Mouse (Mus musculus) embryonic facial prominence, embryonic 15.5 days (tissue): ENCODE measurements around the gene Cux1. TPM values are rescaled to one million over a fixed set of nuclear protein-coding genes. Genes with fewer than 3 reads are reported as not detected.
A peak's percentile ranks its signal among the peaks of the same experiment; 100 is the strongest.

Experiments
- ATAC-seq: fragments of 200-750 bp; cut with Nextera tagmentation; 2 replicates; pipeline ENCODE4 v1.8.0; 2017; ENCODE audit warnings: low read depth, moderate TSS enrichment; ENCODE audit not compliant: insufficient number of reproducible peaks, low FRiP score, low TSS enrichment
- H3K27ac ChIP-seq: fragments of 300-500 bp; sonication (generic); replicated peaks from 2 replicates; pipeline ENCODE4 v1.5.1; 2015; ENCODE audit warnings: mild to moderate bottlenecking, inconsistent platforms
- H3K27me3 ChIP-seq: fragments of 300-500 bp; sonication (generic); 2 replicates; pipeline ENCODE4 v1.6.1; 2015; ENCODE audit warnings: inconsistent platforms
- H3K36me3 ChIP-seq: fragments of 300-500 bp; sonication (generic); 2 replicates; pipeline ENCODE4 v1.6.1; 2015; ENCODE audit warnings: mild to moderate bottlenecking, inconsistent platforms
- H3K4me1 ChIP-seq: fragments of 300-500 bp; sonication (generic); 2 replicates; pipeline ENCODE4 v1.6.1; 2015; ENCODE audit warnings: inconsistent platforms
- H3K4me2 ChIP-seq: fragments of 300-500 bp; sonication (generic); replicated peaks from 2 replicates; pipeline ENCODE4 v1.6.1; 2015; ENCODE audit warnings: mild to moderate bottlenecking, inconsistent platforms
- H3K4me3 ChIP-seq: fragments of 300-500 bp; sonication (generic); replicated peaks from 2 replicates; pipeline ENCODE4 v1.5.1; 2015; ENCODE audit warnings: mild to moderate bottlenecking, inconsistent platforms
- H3K9ac ChIP-seq: fragments of 300-500 bp; sonication (generic); 2 replicates; pipeline ENCODE4 v1.6.1; 2015; ENCODE audit warnings: inconsistent platforms
- H3K9me3 ChIP-seq: fragments of 300-500 bp; sonication (generic); replicated peaks from 2 replicates; pipeline ENCODE4 v1.6.1; 2016; ENCODE audit warnings: inconsistent platforms
- WGBS: fragments of 180-500 bp; shearing (Covaris S2); methylation state at CpG from one replicate; pipeline ENCODE4 v1.1.7; 2015; 5-methylcytosine and 5-hydroxymethylcytosine counted together
- polyA plus RNA-seq: library from polyadenylated mRNA; unstranded; fragments of >200 nt; fragmentation: Nextera tagmentation; extraction: Ambion mirVana; gene quantifications from 2 replicates; pipeline ENCODE4 v1.2.1, GENCODE M21; 2015

The Cux1 gene
- polyA plus RNA-seq, 1 experiment from 2014 or later = 78.0 TPM

DNA sequence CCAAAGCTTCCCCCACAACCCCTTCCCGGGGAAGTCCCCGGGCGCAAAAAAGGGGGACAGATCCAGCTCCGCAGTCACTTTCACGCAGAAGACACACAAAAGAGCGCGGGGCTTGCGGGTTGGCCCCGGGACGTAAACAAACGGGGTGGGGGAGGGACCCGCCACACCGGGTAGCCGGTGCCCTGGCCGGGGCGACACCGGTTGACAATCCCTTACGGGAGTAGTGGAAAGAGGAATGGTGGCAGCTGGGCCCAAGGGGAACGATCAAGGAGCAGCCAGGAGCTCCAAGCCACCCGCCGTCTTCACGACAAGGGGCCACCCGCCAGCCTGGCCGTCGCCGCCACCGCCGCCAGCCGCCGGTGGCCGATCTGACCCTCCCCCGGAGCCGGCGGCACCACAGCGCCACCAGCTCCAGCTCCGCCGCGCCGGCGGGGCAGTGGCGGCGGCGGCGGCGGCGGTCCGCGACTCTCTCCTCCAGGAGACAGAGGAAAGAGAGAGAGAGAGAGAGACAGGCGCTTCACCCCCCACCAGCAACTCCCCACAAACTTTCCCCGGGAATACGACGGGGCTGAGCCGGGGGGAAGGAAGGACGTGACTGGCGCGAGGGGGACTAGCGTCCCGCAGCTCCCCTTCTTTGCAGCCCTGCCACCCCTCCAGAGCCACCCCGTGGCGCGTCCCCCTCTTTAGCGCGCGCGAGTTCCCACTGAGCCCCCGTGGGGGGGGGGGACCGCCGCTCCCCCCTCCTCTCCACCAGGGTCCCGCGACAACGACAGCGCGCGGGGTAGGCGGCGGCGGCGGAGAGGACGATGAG is 1.1 kb downstream of the Cux1 start:
- peak; percentile 20; the same call in 1 of the 2 replicates for ATAC-seq
- Histone ChIP-seq H3K4me2 (peak overlapping the region; percentile 99), H3K9me3 (no peaks in the 10 kb centered on the region), H3K9ac (peak overlapping the region; percentile 79), H3K27me3 (peaks cover 31% of the 10 kb centered on the region), H3K27ac (peak overlapping the region; percentile 85), H3K4me1 (peaks cover 33% of the 10 kb centered on the region), H3K4me3 (peak overlapping the region; percentile 93), H3K36me3 (no peaks in the 10 kb centered on the region)
- WGBS = under 1% methylated on average over 57 of the region's 79 CpGs

DNA sequence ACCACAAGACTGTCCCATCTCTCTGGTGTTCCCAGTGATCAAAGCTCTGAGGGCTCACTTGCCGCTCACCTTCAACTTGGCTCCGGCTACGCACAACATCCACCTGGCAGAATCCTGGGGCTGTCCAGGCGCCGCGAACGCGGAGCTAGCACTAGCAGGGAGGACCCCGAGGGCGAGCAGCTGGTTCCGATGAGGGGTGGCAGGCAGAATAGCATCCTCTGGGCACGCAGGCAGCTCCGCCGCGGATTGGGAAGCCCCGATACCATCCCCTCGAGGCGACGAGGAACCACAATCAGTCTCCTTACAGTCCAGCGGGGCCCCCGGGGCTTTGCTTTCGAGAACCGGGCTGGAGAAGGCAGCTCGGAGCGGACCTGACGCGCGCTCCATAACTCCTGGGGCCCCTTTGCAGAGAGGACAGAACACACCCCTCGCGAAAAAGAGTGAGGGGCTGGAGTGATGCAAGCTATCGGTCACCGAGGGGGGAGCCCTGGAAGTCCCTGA is 1.9 kb downstream of the Cux1 start:
- Histone ChIP-seq H3K9ac (peak overlapping the region; percentile 79), H3K4me2 (peak overlapping the region; percentile 99), H3K27me3 (peaks cover 24% of the 10 kb centered on the region), H3K4me1 (peaks cover 33% of the 10 kb centered on the region), H3K36me3 (no peaks in the 10 kb centered on the region), H3K9me3 (no peaks in the 10 kb centered on the region), H3K27ac (peak overlapping the region; percentile 85; the same call in 1 of the 2 replicates), H3K4me3 (peak overlapping the region; percentile 93)
- 2% methylated on average over 32 of the region's 32 CpGs for WGBS
- ATAC-seq = no peak

DNA sequence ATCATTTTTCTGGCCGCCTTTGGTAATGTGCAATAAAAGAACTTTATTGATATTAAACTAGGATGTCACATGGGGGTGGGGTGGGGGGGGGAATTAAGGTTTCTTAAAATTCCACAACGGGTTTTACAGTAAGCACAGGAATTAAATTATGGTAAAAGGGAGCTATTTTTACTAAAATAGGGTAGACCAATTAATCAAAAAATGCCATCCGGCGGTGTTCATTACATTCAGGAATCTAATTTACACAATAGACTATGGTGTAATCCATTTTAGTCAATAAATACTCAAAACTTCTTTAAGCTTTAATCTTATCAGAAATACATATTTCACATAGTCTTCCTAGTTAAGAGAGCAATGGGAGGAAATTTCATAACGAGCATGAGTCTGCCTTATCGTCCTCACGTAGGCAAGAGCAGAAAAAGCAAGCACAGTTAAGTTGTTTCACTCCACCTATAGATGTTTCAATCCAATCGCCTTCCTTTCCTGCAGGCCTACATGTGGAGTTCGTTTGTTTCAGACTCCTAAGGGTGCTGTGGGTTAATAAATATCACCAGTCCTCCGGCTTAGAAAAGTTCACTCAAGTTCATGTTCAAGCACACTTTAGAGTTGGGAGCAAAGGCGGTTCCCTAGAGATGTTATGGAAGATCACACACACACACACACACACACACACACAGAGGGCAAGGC is 2.5 kb downstream of the Cux1 start:
- Histone ChIP-seq H3K9ac (peak overlapping the region; percentile 79; the same call in 1 of the 2 replicates), H3K4me3 (peak overlapping the region; percentile 93), H3K9me3 (no peaks in the 10 kb centered on the region), H3K27ac (0 out of 2 replicates have a peak overlapping the region, but pooled peaks have one; percentile 85), H3K27me3 (peaks cover 18% of the 10 kb centered on the region), H3K4me1 (peaks cover 33% of the 10 kb centered on the region), H3K4me2 (peak overlapping the region; percentile 99), H3K36me3 (no peaks in the 10 kb centered on the region)
- no peak for ATAC-seq
- WGBS = 39% methylated on average over 11 of the region's 11 CpGs

DNA sequence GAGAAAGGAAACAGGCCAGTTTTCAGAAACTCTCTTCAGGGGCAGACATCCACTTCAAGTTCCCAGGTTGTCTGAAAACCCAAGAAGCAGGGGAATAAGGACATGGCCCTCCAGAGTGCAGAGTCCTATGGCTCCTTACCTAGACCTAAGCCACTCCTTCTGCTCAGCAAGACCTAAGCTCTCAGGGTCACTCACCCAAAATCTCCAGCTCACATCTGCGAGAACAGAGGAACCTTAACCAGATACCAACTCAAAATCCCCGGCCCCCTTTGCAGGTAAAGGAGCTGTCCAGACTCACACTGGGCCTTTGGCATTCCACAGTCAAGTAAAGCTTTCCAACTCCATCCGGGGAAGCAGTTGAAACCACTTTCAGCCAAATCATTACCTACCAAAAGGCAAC is 3.3 kb downstream of the Cux1 start:
- 65% methylated on average over 3 of the region's 3 CpGs for WGBS

DNA sequence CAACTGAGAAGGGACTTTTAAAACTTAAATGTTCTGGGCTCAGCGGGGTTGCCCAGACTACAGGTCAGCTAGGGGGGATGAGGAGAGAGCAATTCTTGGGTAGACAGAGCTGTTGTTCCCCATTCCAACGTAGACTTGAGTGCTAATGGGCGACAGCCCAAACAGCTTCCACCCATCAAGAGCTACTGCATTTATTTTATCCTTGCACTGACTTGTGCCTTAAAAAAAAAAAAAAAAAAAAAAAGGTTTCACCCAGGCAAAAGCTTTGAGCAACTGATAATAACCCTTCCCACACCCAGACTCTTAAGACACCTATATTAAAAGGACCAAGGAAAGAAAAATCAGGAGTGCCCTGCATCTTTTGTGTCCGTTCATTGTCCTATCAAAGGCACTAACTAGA is 4.2 kb downstream of the Cux1 start:
- no peak overlapping the region for H3K4me2 ChIP-seq
- 62% methylated on average over 4 of the region's 4 CpGs for WGBS

More for the DNA sequence above, 3.3 kb downstream of the Cux1 start:
- Histone ChIP-seq H3K9me3 (no peaks in the 10 kb centered on the region), H3K4me3 (no peak overlapping the region), H3K27ac (no peak overlapping the region), H3K4me1 (peaks cover 36% of the 10 kb centered on the region), H3K4me2 (0 out of 2 replicates have a peak overlapping the region, but pooled peaks have one; percentile 99), H3K36me3 (no peaks in the 10 kb centered on the region), H3K9ac (no peak overlapping the region), H3K27me3 (peaks cover 10% of the 10 kb centered on the region)
- ATAC-seq = no peak

DNA sequence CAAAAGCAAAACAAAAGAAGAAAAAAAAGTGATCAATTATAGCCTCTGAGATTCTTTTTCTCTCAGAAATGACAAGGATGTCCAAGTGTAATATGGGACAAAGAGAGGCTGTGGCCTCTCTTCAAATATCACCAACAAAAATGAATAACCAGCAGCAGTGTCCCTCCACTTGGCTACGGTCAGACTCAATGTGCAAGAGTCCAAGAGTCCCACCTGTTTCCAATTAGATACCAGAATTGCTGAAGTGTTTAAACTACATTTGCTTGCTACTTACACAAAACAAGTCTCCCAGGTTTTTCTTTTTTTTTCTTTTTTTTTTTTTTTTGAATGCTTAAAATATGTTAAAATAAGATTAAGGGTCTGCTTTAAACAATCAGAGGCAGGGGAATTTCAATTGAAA is 5.1 kb downstream of the Cux1 start:
- no peaks in the 10 kb centered on the region for H3K27me3 ChIP-seq
- WGBS = 52% methylated on average over 1 of the region's 1 CpGs
- peaks cover 20% of the 10 kb centered on the region for H3K4me1 ChIP-seq
- no peak overlapping the region for H3K4me2 ChIP-seq
- no peak for ATAC-seq
- no peak overlapping the region for H3K4me3 ChIP-seq
- H3K9ac ChIP-seq = no peak overlapping the region
- H3K9me3 ChIP-seq = no peaks in the 10 kb centered on the region
- H3K27ac ChIP-seq = no peak overlapping the region
- H3K36me3 ChIP-seq = no peaks in the 10 kb centered on the region

More for the DNA sequence above, 4.2 kb downstream of the Cux1 start:
- ATAC-seq = no peak
- Histone ChIP-seq H3K27me3 (peaks cover 5% of the 10 kb centered on the region; the same call in 1 of the 2 replicates), H3K36me3 (no peaks in the 10 kb centered on the region), H3K9ac (no peak overlapping the region), H3K27ac (no peak overlapping the region), H3K4me3 (no peak overlapping the region), H3K4me1 (peaks cover 28% of the 10 kb centered on the region), H3K9me3 (no peaks in the 10 kb centered on the region)

DNA sequence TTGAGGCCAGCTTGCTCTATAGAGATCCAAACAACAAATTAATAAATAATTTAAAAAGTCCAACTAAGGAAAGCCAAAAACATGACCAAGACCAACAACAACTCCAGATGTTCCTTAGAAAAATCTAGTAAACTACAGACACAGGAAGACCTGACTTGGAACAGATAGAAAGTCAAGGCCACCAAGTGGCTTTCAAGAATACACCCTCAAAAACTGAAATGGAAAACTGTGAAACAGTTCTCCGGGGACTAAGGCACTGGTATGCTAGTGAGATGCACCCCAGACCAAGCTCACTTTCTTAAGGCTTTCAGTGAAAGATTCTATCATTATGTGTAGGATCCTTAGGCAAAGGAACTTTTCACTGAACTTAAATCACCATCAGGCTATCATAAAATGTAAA is 5.6 kb downstream of the Cux1 start:
- H3K9me3 ChIP-seq = no peaks in the 10 kb centered on the region
- H3K9ac ChIP-seq = no peak overlapping the region
- H3K36me3 ChIP-seq = no peaks in the 10 kb centered on the region
- no peaks in the 10 kb centered on the region for H3K27me3 ChIP-seq
- no peak overlapping the region for H3K27ac ChIP-seq
- ATAC-seq = no peak
- WGBS = 83% methylated on average over 1 of the region's 1 CpGs
- H3K4me2 ChIP-seq = no peak overlapping the region
- no peak overlapping the region for H3K4me3 ChIP-seq
- H3K4me1 ChIP-seq = peaks cover 23% of the 10 kb centered on the region

DNA sequence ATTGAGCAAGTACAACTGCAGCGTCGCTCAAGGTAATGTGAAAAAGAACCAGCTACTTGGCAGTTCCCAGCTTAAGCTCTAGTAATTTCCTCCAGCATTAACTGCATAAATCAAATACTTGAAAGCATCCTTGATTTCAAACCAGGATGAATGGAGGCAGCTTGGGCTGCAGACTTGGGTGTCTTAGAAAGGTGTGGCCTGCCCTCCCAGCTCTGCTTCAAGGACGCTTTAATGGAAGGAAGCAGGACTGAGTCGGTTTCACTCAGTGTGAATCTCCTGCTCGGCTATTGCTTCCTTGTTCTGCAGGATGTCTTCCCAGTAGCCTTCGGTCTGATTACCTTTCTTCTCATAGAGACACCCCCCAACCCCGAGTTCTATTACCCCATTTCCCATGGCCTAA is 6.6 kb downstream of the Cux1 start:
- H3K9me3 ChIP-seq = no peaks in the 10 kb centered on the region
- H3K27me3 ChIP-seq = no peaks in the 10 kb centered on the region
- no peaks in the 10 kb centered on the region for H3K36me3 ChIP-seq
- no peak overlapping the region for H3K4me2 ChIP-seq
- ATAC-seq = no peak
- no peak overlapping the region for H3K27ac ChIP-seq
- 59% methylated on average over 7 of the region's 7 CpGs for WGBS
- no peak overlapping the region for H3K4me3 ChIP-seq
- no peak overlapping the region for H3K9ac ChIP-seq
- H3K4me1 ChIP-seq = peaks cover 31% of the 10 kb centered on the region

DNA sequence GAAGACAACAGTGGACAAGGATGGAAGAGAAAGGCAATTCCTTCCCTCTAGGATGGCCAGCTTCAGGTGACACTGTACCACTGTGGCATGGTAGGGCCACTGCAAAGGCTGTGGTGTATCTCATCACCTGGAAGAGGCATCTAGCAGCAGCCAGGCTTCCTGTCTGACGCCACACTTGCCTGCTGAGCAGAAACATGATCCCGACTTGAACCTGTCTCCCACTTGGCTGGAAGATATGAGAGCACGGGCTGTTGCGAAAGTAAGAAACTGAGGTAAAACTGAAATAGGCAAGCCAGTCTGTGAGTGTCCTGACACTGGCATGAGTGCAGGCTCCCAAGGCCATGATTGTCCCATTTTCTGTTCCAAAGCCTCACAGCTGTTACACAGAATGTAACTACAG is 9.8 kb downstream of the Cux1 start:
- WGBS = 70% methylated on average over 4 of the region's 4 CpGs
- Histone ChIP-seq H3K4me2 (no peak overlapping the region), H3K9ac (no peak overlapping the region), H3K4me3 (no peak overlapping the region), H3K27ac (no peak overlapping the region), H3K27me3 (no peaks in the 10 kb centered on the region), H3K4me1 (peaks cover 31% of the 10 kb centered on the region), H3K36me3 (no peaks in the 10 kb centered on the region), H3K9me3 (no peaks in the 10 kb centered on the region)
- no peak for ATAC-seq

DNA sequence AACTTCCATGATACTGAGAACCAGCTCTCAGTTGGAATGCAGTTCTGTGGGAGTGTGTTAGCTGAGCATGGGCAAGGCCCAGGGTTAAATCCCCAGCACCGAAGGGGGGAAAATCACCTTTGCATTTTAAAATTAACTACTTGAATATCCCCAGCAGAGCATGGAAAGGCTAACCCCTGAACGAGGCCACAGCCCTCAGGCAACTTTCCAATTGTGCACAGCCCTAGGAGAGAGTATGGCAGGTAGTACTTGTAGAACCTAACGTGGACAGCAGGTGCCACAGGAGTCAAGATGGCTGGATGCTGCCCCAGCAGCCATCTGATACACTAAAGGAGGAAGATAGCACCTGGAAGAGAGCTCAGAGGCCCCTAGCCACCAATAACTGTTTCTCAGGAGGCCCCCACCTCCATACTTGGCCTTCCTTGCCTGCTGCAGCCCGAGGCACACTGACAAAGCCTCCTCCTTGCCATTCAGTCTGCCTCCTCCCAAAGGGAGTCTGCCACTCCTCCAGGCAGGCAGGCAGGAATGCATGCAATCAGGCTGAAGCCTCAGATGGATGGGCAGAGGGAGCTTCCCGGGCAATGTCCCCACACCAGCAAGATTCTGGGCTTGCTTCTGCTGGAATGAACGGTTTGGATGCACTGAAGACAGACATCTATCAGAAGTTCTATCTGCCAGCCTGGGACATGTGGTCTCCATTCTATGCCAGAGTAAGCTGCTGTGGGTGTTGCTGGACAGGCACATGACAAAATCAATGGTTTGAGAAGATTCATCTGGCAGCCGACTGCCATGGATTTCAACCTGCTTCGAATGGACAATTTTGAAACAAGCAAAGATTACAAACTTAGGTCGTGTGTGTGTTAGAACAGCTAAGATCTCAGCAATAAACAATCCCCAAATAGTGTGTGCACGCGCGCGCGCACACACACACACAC is 10.7 kb downstream of the Cux1 start:
- H3K9ac ChIP-seq = no peak overlapping the region
- no peaks in the 10 kb centered on the region for H3K36me3 ChIP-seq
- no peak overlapping the region for H3K4me2 ChIP-seq
- H3K27me3 ChIP-seq = no peaks in the 10 kb centered on the region
- H3K27ac ChIP-seq = no peak overlapping the region; the same call in 1 of the 2 replicates
- no peaks in the 10 kb centered on the region for H3K9me3 ChIP-seq
- ATAC-seq = no peak
- WGBS = 70% methylated on average over 14 of the region's 14 CpGs
- peaks cover 40% of the 10 kb centered on the region for H3K4me1 ChIP-seq
- no peak overlapping the region for H3K4me3 ChIP-seq
